Mouse (Mus musculus) stomach, postnatal 0 days (tissue): ENCODE measurements at regions not wholly inside any gene's neighbourhood (a gene's known extent, or its start where the extent isn't known, plus 50 kb on each side); places are given as distances from the start of the nearest gene placed in this dataset.

ENCODE experiments used
- ATAC-seq: fragments of 200-750 bp; cut with Nextera tagmentation; 2 replicates; pipeline ENCODE4 v1.8.0; 2017; ENCODE audit not compliant: low FRiP score, low TSS enrichment
- DNase-seq: peaks from one replicate; pipeline ENCODE4 v3.0.0-alpha.2; 2016; ENCODE audit warnings: low spot score
- H3K27ac ChIP-seq: fragments of 300-500 bp; sonication (generic); replicated peaks from 2 replicates; pipeline ENCODE4 v1.5.1; 2014; ENCODE audit warnings: mild to moderate bottlenecking, control low read depth
- H3K27me3 ChIP-seq: fragments of 300-500 bp; sonication (generic); 2 replicates; pipeline ENCODE4 v1.6.1; 2014; ENCODE audit warnings: low read length; ENCODE audit not compliant: control insufficient read depth, insufficient read depth
- H3K36me3 ChIP-seq: fragments of 300-500 bp; sonication (generic); 2 replicates; pipeline ENCODE4 v1.6.1; 2014; ENCODE audit warnings: low read length, mixed read lengths; ENCODE audit not compliant: control insufficient read depth, insufficient read depth
- H3K4me1 ChIP-seq: fragments of 300-500 bp; sonication (generic); replicated peaks from 2 replicates; pipeline ENCODE4 v1.6.1; 2014; ENCODE audit warnings: antibody characterized with exemption; ENCODE audit not compliant: control insufficient read depth, insufficient read depth
- H3K4me2 ChIP-seq: fragments of 300-500 bp; sonication (generic); replicated peaks from 2 replicates; pipeline ENCODE4 v1.6.1; 2014; ENCODE audit warnings: low read depth, mild to moderate bottlenecking, control low read depth, moderate library complexity
- H3K4me3 ChIP-seq: fragments of 300-500 bp; sonication (generic); 2 replicates; pipeline ENCODE4 v1.5.1; 2014; ENCODE audit warnings: low read depth, low read length, control low read depth
- H3K9ac ChIP-seq: fragments of 300-500 bp; sonication (generic); 2 replicates; pipeline ENCODE4 v1.6.1; 2014; ENCODE audit warnings: mild to moderate bottlenecking, low read length, control low read depth, mixed read lengths
- H3K9me3 ChIP-seq: fragments of 300-500 bp; sonication (generic); 2 replicates; pipeline ENCODE4 v1.6.1; 2016; ENCODE audit warnings: low read length; ENCODE audit not compliant: control insufficient read depth
- CTCF ChIP-seq: IDR thresholded peaks from 2 replicates; pipeline ENCODE4 v1.5.1; 2016; ENCODE audit warnings: antibody characterized with exemption, low read depth, mild to moderate bottlenecking, moderate library complexity
- EP300 ChIP-seq: optimal IDR thresholded peaks from 2 replicates; pipeline ENCODE3; 2016; ENCODE audit warnings: antibody characterized with exemption
- WGBS: fragments of 180-500 bp; shearing (Covaris S2); extraction: QIAGEN DNeasy Blood & Tissue Kit; methylation state at CpG from one replicate; pipeline ENCODE4 v1.1.7; 2014; 5-methylcytosine and 5-hydroxymethylcytosine counted together

GRCm38 (mm10) chr17:47069206-47069605, 58.9 kb upstream of the Ubr2 start:
- Histone ChIP-seq H3K4me3 (no peak overlapping the region), H3K27me3 (no peaks in the 10 kb centered on the region), H3K27ac (no peak overlapping the region), H3K9ac (no peak overlapping the region), H3K36me3 (no peaks in the 10 kb centered on the region), H3K9me3 (no peaks in the 10 kb centered on the region), H3K4me2 (no peak overlapping the region), H3K4me1 (no peaks in the 10 kb centered on the region)
- ATAC-seq (no peak), DNase-seq (no peak)
- TF ChIP-seq EP300: no peak
- WGBS: 94% methylated on average over 2 of the region's 2 CpGs

- H3K4me2 ChIP-seq: no peak overlapping the region
- no peak overlapping the region for H3K27ac ChIP-seq
- ATAC-seq (peak; percentile 59), DNase-seq (peak; percentile 36)
- no peaks in the 10 kb centered on the region for H3K9me3 ChIP-seq
- no peaks in the 10 kb centered on the region for H3K36me3 ChIP-seq
- no peak overlapping the region for H3K9ac ChIP-seq
- no peaks in the 10 kb centered on the region for H3K4me1 ChIP-seq
- WGBS: 62% methylated on average over 4 of the region's 4 CpGs
- TF ChIP-seq CTCF (no peak), EP300 (peak; percentile 8)
- no peak overlapping the region for H3K4me3 ChIP-seq
- no peaks in the 10 kb centered on the region for H3K27me3 ChIP-seq
Observed at GRCm38 (mm10) chr17:47065307-47065901, 55.0 kb upstream of the Ubr2 start.

GRCm38 (mm10) chr17:47064592-47065306, 54.4 kb upstream of the Ubr2 start:
- TF ChIP-seq CTCF (no peak), EP300 (no peak)
- peak; percentile 56 for ATAC-seq

GRCm38 (mm10) chr17:47064006-47064405, 53.6 kb upstream of the Ubr2 start:
- H3K4me1 ChIP-seq: no peaks in the 10 kb centered on the region
- DNase-seq: no peak
- H3K36me3 ChIP-seq: no peaks in the 10 kb centered on the region
- H3K4me3 ChIP-seq: no peak overlapping the region
- no peak overlapping the region for H3K9ac ChIP-seq
- no peak overlapping the region for H3K27ac ChIP-seq
- H3K4me2 ChIP-seq: no peak overlapping the region
- no peaks in the 10 kb centered on the region for H3K9me3 ChIP-seq
- WGBS: 75% methylated on average over 4 of the region's 4 CpGs
- ATAC-seq: no peak
- TF ChIP-seq EP300 (no peak), CTCF (no peak)
- no peaks in the 10 kb centered on the region for H3K27me3 ChIP-seq

More at GRCm38 (mm10) chr17:47064592-47065306, 54.4 kb upstream of the Ubr2 start:
- Histone ChIP-seq H3K27me3 (no peaks in the 10 kb centered on the region), H3K27ac (0 out of 2 replicates have a peak overlapping the region, but pooled peaks have one; percentile 13), H3K4me1 (no peaks in the 10 kb centered on the region), H3K36me3 (no peaks in the 10 kb centered on the region), H3K4me2 (no peak overlapping the region), H3K9ac (no peak overlapping the region), H3K9me3 (no peaks in the 10 kb centered on the region), H3K4me3 (no peak overlapping the region)
- peak; percentile 20 for DNase-seq
- 55% methylated on average over 14 of the region's 14 CpGs for WGBS

GRCm38 (mm10) chr17:47061031-47061620, 50.8 kb upstream of the Ubr2 start:
- TF ChIP-seq EP300: no peak
- TF ChIP-seq CTCF: no peak
- Histone ChIP-seq H3K27ac (no peak overlapping the region), H3K4me1 (no peaks in the 10 kb centered on the region), H3K9ac (no peak overlapping the region), H3K27me3 (no peaks in the 10 kb centered on the region), H3K4me2 (no peak overlapping the region), H3K4me3 (no peak overlapping the region), H3K36me3 (no peaks in the 10 kb centered on the region), H3K9me3 (no peaks in the 10 kb centered on the region)
- ATAC-seq (no peak), DNase-seq (no peak)
- WGBS: 60% methylated on average over 8 of the region's 8 CpGs
